Mouse (Mus musculus): ENCODE results near the gene Fam222a.

- TF ChIP-seq EP300 (IDR thresholded peaks at IDR 0.05; ENCODE audit: insufficient read depth, low read depth, low read length) (no peak), CTCF (IDR thresholded peaks at IDR 0.05; ENCODE audit: low read depth, low read length) (no peak)
Measured at GRCm38 (mm10) chr5:114569918-114570670, 2.3 kb downstream of the Fam222a start.

Data from ES-Bruce4 (cell line).